Mouse (Mus musculus): ENCODE data around the gene Adamts20. TPM values are rescaled to one million over a fixed set of nuclear protein-coding genes. Genes with fewer than 3 reads are reported as not detected.

Adamts20 gene
- polyA plus RNA-seq, 1 experiment from 2014 or later: 0.33 TPM

DNA sequence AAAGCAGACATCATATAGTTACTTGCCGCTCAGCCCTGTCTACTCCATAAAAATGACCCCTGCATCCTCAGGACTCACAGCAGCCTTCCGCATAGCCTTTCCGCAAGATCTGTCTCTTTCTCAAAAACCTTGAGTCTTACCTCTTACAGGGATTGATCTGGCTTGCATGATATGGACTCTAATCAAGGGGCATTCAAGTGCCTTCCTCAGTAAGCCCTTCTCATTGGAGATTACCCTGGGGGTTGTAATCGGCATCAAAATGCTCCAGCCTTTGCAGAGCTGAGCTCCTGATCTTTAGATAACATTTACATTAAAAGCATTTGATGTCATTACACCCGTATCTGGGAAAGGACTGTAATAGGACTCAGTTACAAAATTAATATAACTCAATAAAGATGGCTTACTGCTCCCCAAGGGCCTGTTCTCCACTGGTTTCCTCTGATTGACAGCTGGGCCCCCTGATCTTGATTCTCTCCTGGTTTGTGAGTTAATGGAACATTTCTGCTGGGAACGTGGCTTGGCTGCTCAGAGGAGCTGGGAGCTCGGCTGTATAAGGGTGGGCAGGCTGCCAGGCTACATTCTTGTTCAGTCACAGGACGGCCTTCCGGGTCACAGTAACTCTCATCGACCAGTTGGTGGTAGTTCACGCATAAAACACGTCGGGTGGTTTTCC, 139.6 kb downstream of the Adamts20 start:
- no peak overlapping the region for H3K9ac ChIP-seq
- no peak for ATAC-seq
- H3K27me3 ChIP-seq (replicated peaks): no peaks in the 10 kb centered on the region
- no peaks in the 10 kb centered on the region for H3K4me1 ChIP-seq
- no peak overlapping the region for H3K27ac ChIP-seq
- no peak overlapping the region for H3K4me2 ChIP-seq
- H3K36me3 ChIP-seq: no peaks in the 10 kb centered on the region
- H3K9me3 ChIP-seq (replicated peaks): 0 out of 2 replicates have a peak, but pooled peaks cover 3% of the 10 kb centered on the region
- 73% methylated on average over 13 of the region's 13 CpGs for WGBS (ENCODE audit: insufficient replicate concordance)
- H3K4me3 ChIP-seq: no peak overlapping the region

DNA sequence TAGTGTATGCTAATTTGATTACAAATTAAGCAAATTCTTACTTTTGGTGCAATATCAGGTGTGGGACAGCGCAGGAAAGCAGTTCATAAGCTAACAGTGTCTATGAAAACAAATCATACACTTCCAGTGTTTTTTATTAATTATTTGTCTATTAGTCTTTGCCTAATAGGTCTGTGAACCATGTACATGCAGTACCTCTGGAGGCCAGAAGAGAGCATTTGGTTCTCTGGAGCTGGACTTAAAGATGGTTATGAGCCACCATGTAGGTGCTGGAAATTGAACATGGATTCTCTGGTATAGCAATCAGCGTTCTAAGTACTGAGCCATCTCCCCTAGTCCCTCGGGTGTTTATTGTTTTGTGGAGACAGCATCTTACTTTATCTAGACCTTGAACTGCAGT, 149.0 kb downstream of the Adamts20 start:
- H3K9ac ChIP-seq: no peak overlapping the region
- 64% methylated on average over 3 of the region's 3 CpGs for WGBS (ENCODE audit: insufficient replicate concordance)
- no peak for ATAC-seq
- H3K4me2 ChIP-seq: no peak overlapping the region
- no peak overlapping the region for H3K27ac ChIP-seq
- no peaks in the 10 kb centered on the region for H3K27me3 ChIP-seq (replicated peaks)
- no peaks in the 10 kb centered on the region for H3K36me3 ChIP-seq
- H3K9me3 ChIP-seq (replicated peaks): no peaks in the 10 kb centered on the region
- no peaks in the 10 kb centered on the region for H3K4me1 ChIP-seq
- no peak overlapping the region for H3K4me3 ChIP-seq

GRCm38 (mm10) chr15:94309689-94310088, 155.5 kb downstream of the Adamts20 start:
- Histone ChIP-seq H3K4me1 (no peaks in the 10 kb centered on the region), H3K9ac (no peak overlapping the region), H3K27ac (no peak overlapping the region), H3K4me3 (no peak overlapping the region), H3K27me3 (replicated peaks) (no peaks in the 10 kb centered on the region), H3K36me3 (no peaks in the 10 kb centered on the region), H3K4me2 (no peak overlapping the region), H3K9me3 (replicated peaks) (no peaks in the 10 kb centered on the region)
- ATAC-seq: no peak
- 72% methylated on average over 7 of the region's 7 CpGs for WGBS (ENCODE audit: insufficient replicate concordance)

DNA sequence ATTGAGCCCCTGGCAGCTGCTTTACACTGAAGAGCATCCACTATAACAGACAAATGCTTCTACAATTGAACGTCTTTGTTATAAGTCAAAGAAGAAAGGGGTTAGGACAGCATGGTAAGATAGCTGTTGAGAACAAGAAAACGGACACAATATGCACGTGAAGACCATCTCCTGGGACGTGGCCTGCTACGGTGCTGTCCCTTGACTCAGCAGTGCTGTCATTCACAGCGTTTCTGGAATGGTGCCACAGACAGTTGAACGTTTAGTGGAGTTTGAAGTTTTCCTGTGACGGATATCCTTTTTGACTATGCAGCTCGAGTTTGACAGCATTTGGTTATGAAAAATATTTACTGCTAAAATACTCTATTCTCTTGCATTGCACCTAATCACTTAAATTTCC, 157.3 kb downstream of the Adamts20 start:
- Histone ChIP-seq H3K9me3 (replicated peaks) (no peaks in the 10 kb centered on the region), H3K27me3 (replicated peaks) (no peaks in the 10 kb centered on the region), H3K9ac (no peak overlapping the region), H3K36me3 (no peaks in the 10 kb centered on the region), H3K27ac (no peak overlapping the region), H3K4me1 (no peaks in the 10 kb centered on the region), H3K4me2 (no peak overlapping the region), H3K4me3 (no peak overlapping the region)
- no peak for ATAC-seq
- WGBS (ENCODE audit: insufficient replicate concordance): 70% methylated on average over 9 of the region's 9 CpGs

GRCm38 (mm10) chr15:94303151-94303550, 162.1 kb downstream of the Adamts20 start:
- ATAC-seq: no peak
- H3K9ac ChIP-seq: no peak overlapping the region
- WGBS (ENCODE audit: insufficient replicate concordance): 73% methylated on average over 3 of the region's 3 CpGs
- H3K4me1 ChIP-seq: no peaks in the 10 kb centered on the region
- no peaks in the 10 kb centered on the region for H3K9me3 ChIP-seq (replicated peaks)
- no peaks in the 10 kb centered on the region for H3K27me3 ChIP-seq (replicated peaks)
- H3K4me2 ChIP-seq: no peak overlapping the region
- no peak overlapping the region for H3K27ac ChIP-seq
- H3K4me3 ChIP-seq: no peak overlapping the region
- no peaks in the 10 kb centered on the region for H3K36me3 ChIP-seq

GRCm38 (mm10) chr15:94294084-94294483, 171.1 kb downstream of the Adamts20 start:
- H3K9ac ChIP-seq: no peak overlapping the region
- no peaks in the 10 kb centered on the region for H3K36me3 ChIP-seq
- WGBS (ENCODE audit: insufficient replicate concordance): 70% methylated on average over 4 of the region's 4 CpGs
- H3K9me3 ChIP-seq (replicated peaks): no peaks in the 10 kb centered on the region
- H3K27ac ChIP-seq: no peak overlapping the region
- no peaks in the 10 kb centered on the region for H3K4me1 ChIP-seq
- H3K4me3 ChIP-seq: no peak overlapping the region
- H3K4me2 ChIP-seq: no peak overlapping the region
- no peaks in the 10 kb centered on the region for H3K27me3 ChIP-seq (replicated peaks)
- no peak for ATAC-seq

GRCm38 (mm10) chr15:94288015-94288414, 177.2 kb downstream of the Adamts20 start:
- no peak overlapping the region for H3K27ac ChIP-seq
- ATAC-seq: no peak
- H3K27me3 ChIP-seq (replicated peaks): no peaks in the 10 kb centered on the region
- no peaks in the 10 kb centered on the region for H3K9me3 ChIP-seq (replicated peaks)
- H3K9ac ChIP-seq: no peak overlapping the region
- H3K36me3 ChIP-seq: no peaks in the 10 kb centered on the region
- no peak overlapping the region for H3K4me3 ChIP-seq
- no peaks in the 10 kb centered on the region for H3K4me1 ChIP-seq
- no peak overlapping the region for H3K4me2 ChIP-seq
- WGBS (ENCODE audit: insufficient replicate concordance): 76% methylated on average over 2 of the region's 2 CpGs

DNA sequence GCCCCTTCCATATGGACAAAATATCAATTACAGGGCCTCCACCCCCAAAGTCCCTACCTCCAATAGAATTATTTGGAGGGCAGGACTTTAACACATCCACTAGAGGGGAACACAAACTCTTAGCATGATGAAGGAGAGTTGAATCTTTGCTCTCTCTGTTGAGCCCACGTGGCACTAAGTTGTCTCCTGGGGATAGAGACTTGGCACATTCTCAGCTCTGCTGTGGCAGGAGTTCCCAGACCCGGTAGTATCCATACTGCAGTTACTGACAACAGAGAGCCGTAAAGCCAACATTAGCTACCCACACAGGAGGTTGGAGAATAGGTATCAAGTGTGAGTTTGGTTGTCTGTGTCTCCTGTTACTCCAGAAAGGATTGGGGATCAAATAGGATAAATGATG, 177.7 kb downstream of the Adamts20 start:
- WGBS (ENCODE audit: insufficient replicate concordance): 60% methylated on average over 3 of the region's 3 CpGs
- no peak for ATAC-seq
- H3K9me3 ChIP-seq (replicated peaks): no peaks in the 10 kb centered on the region
- H3K27me3 ChIP-seq (replicated peaks): no peaks in the 10 kb centered on the region
- no peaks in the 10 kb centered on the region for H3K4me1 ChIP-seq
- H3K27ac ChIP-seq: no peak overlapping the region
- H3K9ac ChIP-seq: no peak overlapping the region
- H3K4me3 ChIP-seq: no peak overlapping the region
- H3K36me3 ChIP-seq: no peaks in the 10 kb centered on the region
- no peak overlapping the region for H3K4me2 ChIP-seq

- H3K9me3 ChIP-seq (replicated peaks): no peaks in the 10 kb centered on the region
- H3K4me2 ChIP-seq: no peak overlapping the region
- ATAC-seq: no peak
- no peak overlapping the region for H3K9ac ChIP-seq
- no peak overlapping the region for H3K4me3 ChIP-seq
- no peaks in the 10 kb centered on the region for H3K27me3 ChIP-seq (replicated peaks)
- H3K4me1 ChIP-seq: no peaks in the 10 kb centered on the region
- no peak overlapping the region for H3K27ac ChIP-seq
- no peaks in the 10 kb centered on the region for H3K36me3 ChIP-seq
- WGBS (ENCODE audit: insufficient replicate concordance): 68% methylated on average over 8 of the region's 8 CpGs
These were observed 188.8 kb downstream of the Adamts20 start for GRCm38 (mm10) chr15:94276418-94276817.

DNA sequence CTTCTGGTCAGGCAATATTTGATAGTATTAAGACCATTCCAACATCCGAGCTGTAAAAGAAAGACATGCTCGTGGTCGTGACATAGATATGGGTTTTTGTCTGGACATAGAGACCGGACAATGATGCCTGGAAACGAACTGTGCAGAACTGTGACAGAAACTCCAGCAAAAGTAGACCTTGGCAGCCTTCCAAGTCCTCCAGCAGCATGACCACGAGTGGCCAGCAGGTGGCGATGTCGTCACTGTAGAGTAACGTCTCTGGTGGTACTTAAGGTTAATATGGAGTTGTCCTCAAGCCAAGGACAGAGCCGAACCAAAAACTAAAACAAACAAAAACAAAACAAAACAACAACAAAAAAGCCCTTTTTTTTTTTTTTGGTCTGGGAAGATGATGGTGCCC, 199.6 kb downstream of the Adamts20 start:
- Histone ChIP-seq H3K36me3 (no peaks in the 10 kb centered on the region), H3K27ac (no peak overlapping the region), H3K4me1 (no peaks in the 10 kb centered on the region), H3K9ac (no peak overlapping the region), H3K9me3 (replicated peaks) (no peaks in the 10 kb centered on the region), H3K4me3 (no peak overlapping the region), H3K4me2 (no peak overlapping the region), H3K27me3 (replicated peaks) (no peaks in the 10 kb centered on the region)
- WGBS (ENCODE audit: insufficient replicate concordance): 26% methylated on average over 10 of the region's 10 CpGs
- ATAC-seq: no peak

DNA sequence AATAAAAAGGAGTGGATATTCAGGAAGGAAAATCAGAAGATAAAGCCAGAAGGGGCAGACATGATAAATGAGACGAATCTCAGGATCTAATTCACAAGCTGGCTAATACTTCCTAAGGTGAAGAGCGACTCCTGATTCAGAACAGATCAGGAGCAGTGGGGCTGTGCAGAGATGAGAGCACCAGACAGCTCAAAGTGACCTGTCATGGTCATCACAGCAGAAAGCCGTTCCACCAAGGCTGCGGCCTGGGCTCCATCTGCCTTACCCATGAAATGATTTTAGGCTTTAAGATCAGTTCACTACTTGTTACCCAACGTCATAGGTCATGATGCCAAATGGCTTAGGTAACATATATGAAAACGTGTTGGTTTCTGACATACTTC, 200.7 kb downstream of the Adamts20 start:
- Histone ChIP-seq H3K36me3 (no peaks in the 10 kb centered on the region), H3K4me1 (no peaks in the 10 kb centered on the region), H3K27me3 (replicated peaks) (no peaks in the 10 kb centered on the region), H3K4me2 (no peak overlapping the region), H3K27ac (no peak overlapping the region), H3K9ac (no peak overlapping the region), H3K4me3 (no peak overlapping the region), H3K9me3 (replicated peaks) (no peaks in the 10 kb centered on the region)
- no peak for ATAC-seq
- 54% methylated on average over 6 of the region's 6 CpGs for WGBS (ENCODE audit: insufficient replicate concordance)

GRCm38 (mm10) chr15:94263866-94264496, 201.2 kb downstream of the Adamts20 start:
- H3K27me3 ChIP-seq (replicated peaks): no peaks in the 10 kb centered on the region
- no peak for ATAC-seq
- 50% methylated on average over 8 of the region's 8 CpGs for WGBS (ENCODE audit: insufficient replicate concordance)

GRCm38 (mm10) chr15:94263241-94263640, 202.0 kb downstream of the Adamts20 start:
- Histone ChIP-seq H3K4me1 (no peaks in the 10 kb centered on the region), H3K27ac (no peak overlapping the region)

More at GRCm38 (mm10) chr15:94263866-94264496, 201.2 kb downstream of the Adamts20 start:
- Histone ChIP-seq H3K4me2 (no peak overlapping the region), H3K9me3 (replicated peaks) (no peaks in the 10 kb centered on the region), H3K27ac (no peak overlapping the region), H3K36me3 (no peaks in the 10 kb centered on the region), H3K9ac (no peak overlapping the region), H3K4me1 (no peaks in the 10 kb centered on the region), H3K4me3 (no peak overlapping the region)

More at GRCm38 (mm10) chr15:94263241-94263640, 202.0 kb downstream of the Adamts20 start:
- Histone ChIP-seq H3K4me3 (no peak overlapping the region), H3K9me3 (replicated peaks) (no peaks in the 10 kb centered on the region), H3K4me2 (no peak overlapping the region), H3K27me3 (replicated peaks) (no peaks in the 10 kb centered on the region), H3K9ac (no peak overlapping the region), H3K36me3 (no peaks in the 10 kb centered on the region)
- 50% methylated on average over 10 of the region's 10 CpGs for WGBS (ENCODE audit: insufficient replicate concordance)
- no peak for ATAC-seq

All from liver, embryonic 12.5 days (tissue).